ENCODE assay signal across 20 mouse cellular contexts in genomic region chr7:90210947-90211346, GRCm38 (mm10). TPM values are rescaled to one million over a fixed set of nuclear protein-coding genes. Genes with fewer than 3 reads are reported as not detected.
"Had no signal": no experiment of that assay in that cellular context is flagged by ENCODE, and none has a peak within 500 bp of the region (broad histone marks: within the 10 kb centered on the region; RNA-seq: fewer than 3 reads in every experiment).

No protein-coding gene starts in this region.

- DNase-seq: kidney, adult 18-20 months; kidney, postnatal 25 days; layer of hippocampus, adult 9-11 months; layer of hippocampus, postnatal 36 days; lung, adult 18-20 months; retina, postnatal 1 day; right cerebral cortex, postnatal 14 days; thymus, adult 18-20 months; thymus, postnatal 14 days had no signal

- H3K27ac ChIP-seq: limb, embryonic 12.5 days; midbrain, embryonic 12.5 days; neural tube, embryonic 13.5 days had no signal

- H3K27me3 ChIP-seq: limb, embryonic 12.5 days; midbrain, embryonic 12.5 days; neural tube, embryonic 13.5 days had no signal

- H3K4me3 ChIP-seq: limb, embryonic 12.5 days; midbrain, embryonic 12.5 days; neural tube, embryonic 13.5 days had no signal

- H3K9me3 ChIP-seq: limb, embryonic 12.5 days; midbrain, embryonic 12.5 days; neural tube, embryonic 13.5 days had no signal

- H3K4me2 ChIP-seq: limb, embryonic 12.5 days; midbrain, embryonic 12.5 days; neural tube, embryonic 13.5 days had no signal

- H3K4me1 ChIP-seq: midbrain, embryonic 12.5 days; neural tube, embryonic 13.5 days had no signal

- H3K9ac ChIP-seq: limb, embryonic 12.5 days; midbrain, embryonic 12.5 days; neural tube, embryonic 13.5 days had no signal

- ATAC-seq: midbrain, embryonic 16.5 days had no signal

RNA-seq across cellular contexts. Expression of gene Ccdc83, which starts 54.6 kb away (rescaled TPM):
- total RNA-seq: layer of hippocampus, postnatal 36 days; left cerebral cortex, adult 8-10 months; left cerebral cortex, postnatal 25 days; megakaryocyte-erythroid progenitor cell, adult 5-6 weeks had no signal
- polyA plus RNA-seq: kidney, embryonic 14.5 days; limb, embryonic 12.5 days; lung, embryonic 16.5 days; midbrain, embryonic 12.5 days; midbrain, embryonic 16.5 days; neural tube, embryonic 13.5 days; spleen, adult 2 months; stomach, embryonic 16.5 days had no signal
